Mouse (Mus musculus) left cerebral cortex, adult 8-10 months (tissue): ENCODE data around the gene Neurl3. TPM values are rescaled to one million over a fixed set of nuclear protein-coding genes. Genes with fewer than 3 reads are reported as not detected.

ENCODE experiments used
- DNase-seq, 2 experiments: peaks; one replicate each; pipeline ENCODE4 v3.0.0; 2022; ENCODE audit warnings: low spot score in 2 of 2
- total RNA-seq, 4 experiments: library from RNA; stranded (reverse); gene quantifications; 2 replicates each; pipeline ENCODE4 v1.2.4; 2022

Neurl3 gene
- total RNA-seq, 4 experiments from 2014 or later = 0.78 to 1.5 (median 0.92) TPM

GRCm38 (mm10) chr1:36298107-36298506 lies 23.6 kb upstream of the Neurl3 start:
- DNase-seq = no peak

GRCm38 (mm10) chr1:36296466-36297149 lies 22.1 kb upstream of the Neurl3 start:
- no peak for DNase-seq

GRCm38 (mm10) chr1:36294402-36294801 lies 19.9 kb upstream of the Neurl3 start:
- DNase-seq = no peak

DNA sequence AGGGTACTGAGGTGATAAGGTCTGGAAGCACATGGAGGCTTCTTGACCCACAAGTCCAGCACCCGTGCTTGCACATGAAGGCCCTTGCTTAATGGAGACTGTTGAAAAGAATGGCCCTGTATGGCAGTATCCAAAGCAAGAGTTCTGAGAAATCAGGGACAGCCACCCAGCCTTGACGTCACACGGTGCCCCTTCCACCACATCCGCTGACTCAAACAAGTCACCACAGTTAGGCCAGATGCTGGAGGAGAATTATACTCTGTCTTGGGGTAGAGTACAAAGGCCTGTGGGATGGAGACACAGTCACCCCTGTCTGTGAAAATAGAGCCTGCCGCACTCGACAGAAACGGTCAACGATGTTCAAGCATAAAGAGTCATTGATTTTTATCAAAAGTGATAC lies 19.0 kb upstream of the Neurl3 start:
- DNase-seq = no peak

DNA sequence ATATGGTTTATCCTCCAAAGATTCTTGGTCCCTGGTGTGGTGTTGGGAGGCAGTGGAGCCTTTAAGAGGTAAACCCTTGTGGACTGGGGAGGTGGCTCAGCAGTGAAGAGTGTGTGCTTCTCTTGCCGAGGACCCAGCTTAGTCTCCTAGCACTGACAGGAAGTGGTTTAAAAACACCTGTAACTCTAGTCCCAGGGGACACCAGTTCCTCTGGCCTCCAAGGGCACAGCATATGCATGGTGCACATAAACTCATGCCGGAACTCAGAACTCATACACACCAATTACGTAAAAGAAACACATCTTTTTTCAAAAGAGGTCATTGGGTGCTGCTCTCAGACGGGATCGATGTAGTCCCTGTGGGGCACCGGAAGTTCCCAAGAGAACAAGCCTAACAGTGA lies 7.4 kb upstream of the Neurl3 start:
- no peak for DNase-seq

GRCm38 (mm10) chr1:36280938-36281337 lies 6.5 kb upstream of the Neurl3 start:
- DNase-seq = no peak

DNA sequence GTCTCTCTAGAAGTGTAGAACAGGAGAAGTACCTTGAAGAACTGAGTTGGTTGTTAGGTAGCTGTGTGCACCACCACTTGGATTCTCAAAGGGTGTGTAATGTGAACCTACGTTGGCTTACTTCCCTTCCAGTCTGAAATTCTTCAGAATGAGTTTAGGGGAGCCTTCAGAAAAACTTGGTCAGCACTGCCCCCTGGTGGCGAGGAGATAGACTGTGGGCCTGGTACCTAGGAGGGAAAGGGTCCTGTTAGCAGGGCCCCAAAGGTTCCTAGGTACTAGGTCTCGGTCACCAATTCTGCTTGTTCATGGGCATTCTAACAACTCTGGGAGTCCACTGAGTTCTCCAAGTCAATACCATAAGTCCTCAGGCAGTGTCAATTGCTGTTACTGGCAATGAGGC lies 4.7 kb upstream of the Neurl3 start:
- peak in 1 of 2 experiments; percentile 61 for DNase-seq

DNA sequence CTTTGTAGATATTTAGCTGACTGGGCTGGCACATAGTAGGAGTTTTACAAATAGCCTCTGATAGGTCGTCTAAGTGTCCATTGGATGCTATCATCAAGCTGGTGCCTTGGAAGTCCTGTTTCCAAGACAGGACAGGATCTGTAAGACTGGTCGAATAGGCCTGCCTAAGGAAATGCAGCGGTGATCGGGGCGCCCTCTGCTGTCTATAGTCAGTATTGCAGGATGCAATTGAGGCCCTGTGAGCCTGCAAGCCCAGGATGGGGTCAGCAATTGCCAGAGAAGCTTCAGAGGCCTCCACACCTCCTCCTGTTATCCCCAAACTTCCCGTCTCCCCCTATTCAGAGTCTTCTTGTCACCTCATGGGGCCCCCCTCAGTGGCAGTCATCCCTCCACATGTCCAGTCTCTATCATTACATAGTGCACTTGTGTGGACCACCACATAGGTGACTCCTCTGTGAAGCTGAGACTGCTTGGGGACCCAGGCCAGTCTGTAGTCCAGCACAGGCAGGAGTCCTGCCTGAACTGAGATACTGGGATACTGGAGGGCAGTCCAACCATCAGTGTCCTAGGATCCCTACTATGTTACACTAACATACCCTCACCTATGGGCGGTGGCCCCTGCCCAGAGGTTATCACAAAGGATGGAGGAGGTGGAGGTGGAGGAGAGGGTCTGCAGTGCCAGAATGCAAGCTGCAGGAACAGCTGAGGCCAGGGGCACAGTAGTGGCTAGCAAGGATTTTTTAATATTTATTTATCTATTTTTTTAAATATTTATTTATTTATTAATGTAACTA lies 3.0 kb upstream of the Neurl3 start:
- peak in 1 of 2 experiments; percentile 37 for DNase-seq

DNA sequence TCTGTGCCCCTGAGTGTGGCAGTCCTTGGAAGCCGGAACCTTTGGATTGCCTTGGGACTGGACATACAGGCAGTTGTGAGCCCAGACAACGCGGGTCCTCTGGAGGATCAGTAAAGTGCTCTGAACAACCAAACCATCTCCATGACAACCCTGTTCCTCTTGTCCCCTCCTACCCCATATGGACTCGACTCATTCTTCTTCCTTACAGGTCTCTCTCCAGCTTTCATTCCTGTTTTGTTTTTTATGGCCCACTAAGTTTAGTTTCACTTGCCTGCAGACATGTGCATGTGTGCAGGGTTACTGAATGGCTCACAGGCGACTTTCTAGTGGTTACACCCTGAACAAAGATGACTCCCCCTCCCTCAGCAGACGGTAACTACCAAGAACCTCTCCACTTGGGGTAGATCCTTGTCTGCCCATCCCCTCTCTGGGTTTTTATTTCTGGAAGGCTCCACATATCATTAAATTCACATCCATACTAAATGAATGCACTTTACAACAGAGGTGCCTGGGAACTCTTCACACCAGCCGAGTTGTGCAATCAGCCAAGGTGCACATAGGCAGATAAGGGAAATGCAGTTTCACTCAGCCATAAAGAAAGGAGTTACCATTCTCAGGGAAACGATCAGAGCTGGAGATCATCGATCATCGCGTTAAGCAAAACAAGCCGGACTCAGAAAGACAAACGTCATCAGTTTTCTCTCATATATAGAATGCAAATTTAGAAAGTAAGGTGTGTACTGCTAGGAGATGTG lies 1.3 kb upstream of the Neurl3 start:
- no peak for DNase-seq

GRCm38 (mm10) chr1:36273288-36273687 lies 1.2 kb downstream of the Neurl3 start:
- no peak for DNase-seq

DNA sequence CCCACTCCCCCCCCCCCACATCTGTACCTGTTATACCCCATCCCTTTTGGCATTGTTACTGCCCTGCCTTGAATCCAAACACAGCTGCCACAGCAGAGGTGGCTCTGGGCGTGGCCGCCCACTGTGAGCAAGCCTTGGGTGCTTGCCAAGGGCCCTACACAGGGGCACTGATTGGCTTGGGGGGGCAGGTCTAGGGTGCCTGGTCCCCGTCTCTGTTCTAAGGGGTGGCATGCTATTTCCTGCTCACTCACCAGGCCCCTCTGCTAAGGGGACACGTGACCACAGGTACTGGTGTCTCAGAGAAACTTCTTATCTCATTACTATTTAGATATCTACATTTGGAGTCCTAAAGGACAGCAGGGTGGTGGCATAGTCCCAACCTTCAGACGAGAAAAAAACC lies 1.9 kb downstream of the Neurl3 start:
- no peak for DNase-seq

DNA sequence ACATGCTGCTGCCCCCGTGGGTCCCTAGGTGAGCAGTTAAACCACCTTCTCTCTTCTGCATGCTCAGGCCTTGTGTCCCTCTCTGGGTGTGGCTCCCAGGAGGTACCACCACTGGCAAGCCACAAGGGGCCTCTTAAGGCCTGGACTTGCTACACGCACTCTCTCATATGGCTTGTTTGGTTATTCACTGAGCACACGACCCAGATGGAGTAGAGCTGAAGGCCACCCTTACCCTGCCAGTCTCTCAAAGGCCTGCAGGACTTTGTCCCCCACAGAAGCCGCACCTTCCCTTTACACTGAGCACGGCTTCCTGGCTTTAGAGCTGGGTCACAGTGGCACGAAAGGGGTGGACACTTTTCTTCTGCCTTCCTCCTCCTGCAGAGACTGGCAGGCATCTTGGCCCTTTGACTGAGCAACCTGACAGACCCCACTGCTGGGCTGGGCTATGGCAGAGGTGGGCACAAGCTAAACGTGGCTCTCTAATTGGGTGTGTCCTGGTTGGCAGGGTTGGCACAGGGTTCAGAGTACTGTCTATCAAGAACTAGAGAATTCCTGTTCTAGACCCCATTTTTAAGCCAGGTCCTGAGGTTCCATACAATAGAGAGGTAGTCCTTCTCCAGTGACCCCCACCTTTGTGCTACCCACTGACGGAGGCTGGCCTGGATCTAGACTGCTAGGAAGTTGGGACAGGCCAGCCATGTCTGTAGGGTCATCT lies 2.8 kb downstream of the Neurl3 start:
- DNase-seq = no peak

DNA sequence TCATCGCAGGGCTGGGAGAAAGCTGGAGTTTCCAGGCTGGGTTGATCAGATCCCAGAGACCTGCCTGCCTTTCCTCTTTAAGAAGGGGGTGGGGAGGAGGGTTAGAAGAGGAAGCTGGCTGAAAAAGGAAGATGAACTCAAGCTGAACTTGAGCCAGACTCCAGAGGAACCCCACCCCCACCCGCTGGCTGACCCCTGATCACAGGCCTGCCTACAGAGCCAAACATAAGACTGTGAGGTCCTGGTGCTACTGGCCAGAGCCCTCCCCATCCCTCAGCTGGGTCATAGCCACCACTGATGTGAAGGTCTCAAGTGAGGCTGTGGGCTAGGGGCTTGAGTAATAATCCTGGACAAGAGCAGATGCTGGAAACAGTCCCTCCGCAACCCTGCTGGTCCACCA lies 3.8 kb downstream of the Neurl3 start:
- no peak for DNase-seq

DNA sequence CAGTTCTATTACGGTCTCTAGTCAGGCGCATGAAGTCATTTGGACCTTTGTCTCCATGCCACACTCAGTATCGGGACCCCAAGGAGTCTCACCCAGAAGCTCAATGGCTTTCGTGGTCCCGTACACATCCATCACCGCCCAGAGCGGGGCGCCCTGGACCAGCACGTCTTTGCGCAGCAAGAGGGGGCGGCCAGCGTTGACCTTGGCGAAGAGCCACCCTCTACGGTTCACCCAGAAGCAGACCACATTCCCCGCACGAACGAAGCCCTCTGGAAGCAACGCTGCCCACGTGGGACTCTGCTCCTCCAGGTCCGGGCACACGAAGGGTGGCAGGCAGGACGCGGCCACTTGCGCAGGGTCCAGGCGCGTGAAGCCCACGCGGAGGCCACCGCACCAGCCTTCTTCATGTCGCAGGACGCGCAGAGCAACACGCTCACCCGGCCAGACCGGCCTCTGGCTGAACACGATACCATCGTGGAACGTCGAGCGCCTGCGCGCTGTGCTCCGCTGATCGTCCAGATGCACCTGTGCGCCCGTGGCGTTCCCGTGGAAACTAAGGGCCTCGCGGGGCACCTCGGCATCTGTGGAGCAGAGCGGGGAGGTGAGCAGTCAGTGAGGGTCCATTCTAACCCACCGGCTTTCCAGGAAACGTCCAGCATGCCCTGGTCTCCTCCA lies 5.2 kb downstream of the Neurl3 start:
- DNase-seq = no peak

DNA sequence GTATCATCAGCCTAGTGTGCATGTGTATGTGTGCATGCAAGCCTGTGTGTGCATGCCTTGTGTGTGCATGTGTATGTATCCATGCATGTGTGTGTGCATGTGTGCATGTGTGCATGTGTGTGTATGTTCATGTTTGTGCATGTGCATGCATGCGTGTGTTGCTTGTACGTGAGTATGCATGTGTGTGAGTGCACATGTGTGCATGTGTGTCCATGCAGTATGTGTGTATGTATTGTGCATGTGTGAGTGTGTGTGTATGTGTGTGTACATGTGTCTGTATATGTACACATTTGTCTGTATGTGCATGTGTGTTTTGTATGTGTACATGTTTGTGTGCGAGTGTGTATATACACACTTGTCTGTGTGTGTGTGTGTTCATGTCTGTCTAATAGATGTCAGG lies 6.9 kb downstream of the Neurl3 start:
- no peak for DNase-seq

- no peak for DNase-seq
Measured at GRCm38 (mm10) chr1:36266293-36266692, 8.2 kb downstream of the Neurl3 start.

GRCm38 (mm10) chr1:36263833-36264488 lies 10.5 kb downstream of the Neurl3 start:
- no peak for DNase-seq

- DNase-seq = no peak
Measured at GRCm38 (mm10) chr1:36261708-36262504, 12.6 kb downstream of the Neurl3 start.

DNA sequence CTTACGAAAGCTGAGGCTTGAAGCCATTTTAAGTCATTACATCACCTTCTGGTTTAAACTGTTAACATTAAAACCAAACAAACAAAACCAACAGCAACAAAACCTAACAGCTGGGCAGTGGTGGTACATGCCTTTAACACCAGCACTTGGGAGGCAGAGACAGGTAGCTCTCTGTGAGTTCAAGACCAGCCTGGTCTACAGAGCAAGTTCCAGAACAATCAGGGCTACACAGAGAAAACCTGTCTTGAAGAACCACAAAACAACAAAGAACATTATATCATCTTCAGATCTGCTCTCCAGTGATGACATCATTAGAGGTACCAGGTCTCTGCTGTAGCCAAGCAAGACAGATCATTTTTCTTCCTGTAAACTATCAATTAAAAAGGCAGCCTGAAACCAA lies 14.1 kb downstream of the Neurl3 start:
- DNase-seq = no peak

DNA sequence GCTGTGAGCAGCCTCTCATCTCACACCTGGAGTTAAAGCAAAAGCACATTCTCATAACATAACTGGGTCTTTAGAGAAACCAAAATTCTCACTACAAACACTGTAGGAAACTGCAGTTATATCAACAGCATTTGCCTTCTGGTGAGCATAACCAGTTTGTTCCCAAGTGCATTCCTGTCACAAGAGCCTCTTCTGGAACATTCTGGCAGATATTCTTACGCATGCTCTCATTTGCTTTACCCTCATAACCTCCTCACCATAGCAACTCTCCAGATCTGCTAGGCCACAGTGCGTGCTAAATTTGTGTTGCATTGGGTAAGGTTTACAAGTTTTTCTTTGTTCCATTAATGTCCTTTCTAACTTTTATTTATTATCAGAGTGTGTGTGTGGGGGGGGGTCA lies 15.2 kb downstream of the Neurl3 start:
- no peak for DNase-seq
